Mouse (Mus musculus) left cerebral cortex, adult 11 months (tissue): ENCODE measurements around the gene Rps21.

Experiments used
- DNase-seq: peaks from one replicate; pipeline ENCODE4 v3.0.0; 2022; ENCODE audit warnings: low spot score

Gene Rps21

DNA sequence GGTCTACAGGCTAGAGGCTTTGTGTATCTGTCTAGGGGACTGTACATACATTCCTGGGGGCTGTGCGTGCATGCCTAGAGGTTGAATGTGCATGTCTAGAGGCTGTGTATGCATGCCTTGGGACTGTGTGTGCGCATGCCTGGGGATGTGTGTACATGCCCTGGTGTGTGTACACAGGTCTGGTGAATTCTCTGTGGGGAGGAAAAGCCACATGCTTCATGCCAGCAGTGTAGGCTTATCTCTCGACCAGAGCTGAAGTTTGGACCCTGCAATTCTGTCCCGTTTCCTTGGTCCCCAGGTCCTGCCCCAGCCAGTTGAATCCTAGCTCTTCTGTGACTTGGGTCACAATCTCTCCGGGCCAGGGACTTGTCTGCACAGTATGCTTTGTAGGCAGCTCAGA, 34.4 kb downstream of the Rps21 start:
- DNase-seq = no peak

- DNase-seq = no peak
Measured at GRCm38 (mm10) chr2:180292026-180292425, 34.8 kb downstream of the Rps21 start.

GRCm38 (mm10) chr2:180292906-180293305, 35.7 kb downstream of the Rps21 start:
- no peak for DNase-seq

DNA sequence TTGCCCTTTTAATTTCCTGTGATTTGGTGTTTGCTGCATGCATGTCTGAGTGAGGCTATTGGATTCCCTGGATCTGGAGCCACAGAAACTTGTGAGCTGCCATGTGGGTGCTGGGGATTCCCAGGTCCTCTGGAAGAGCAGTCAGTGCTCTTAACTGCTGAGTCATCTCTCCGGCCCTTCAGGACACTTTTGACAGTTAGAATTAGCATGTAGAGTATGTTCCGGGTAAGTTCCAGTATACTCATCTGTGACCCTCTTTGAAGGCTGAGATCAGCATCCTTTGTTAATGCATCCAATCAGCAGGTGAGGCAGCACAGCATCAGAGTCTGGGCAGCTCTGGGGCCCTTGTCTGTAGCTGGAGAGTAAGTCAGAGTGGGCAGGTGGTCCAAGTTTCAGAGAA, 43.1 kb downstream of the Rps21 start:
- DNase-seq = no peak

GRCm38 (mm10) chr2:180300771-180301170, 43.6 kb downstream of the Rps21 start:
- DNase-seq = no peak

GRCm38 (mm10) chr2:180302201-180302600, 45.0 kb downstream of the Rps21 start:
- DNase-seq = no peak

DNA sequence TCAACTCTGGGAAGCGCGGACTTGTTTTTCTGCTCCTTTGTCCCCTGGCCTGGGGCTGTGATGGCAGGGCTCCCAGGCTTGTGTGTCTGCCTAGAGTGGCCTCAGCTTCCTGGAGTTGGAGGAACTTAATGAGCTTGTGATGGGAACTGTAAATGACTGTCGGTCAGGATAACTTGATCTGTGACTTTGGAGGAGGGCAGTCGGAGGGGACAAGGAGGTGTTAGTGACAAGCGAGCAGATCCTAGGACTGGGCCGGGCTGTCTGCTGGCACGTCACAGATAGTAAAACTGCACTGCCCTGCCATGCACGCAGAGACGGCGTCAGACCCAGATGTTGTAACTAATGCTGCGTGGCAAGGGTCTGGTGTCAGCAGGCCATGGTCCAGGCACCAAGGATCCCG, 46.3 kb downstream of the Rps21 start:
- DNase-seq = no peak

- DNase-seq = no peak
Measured at GRCm38 (mm10) chr2:180304554-180304953, 47.4 kb downstream of the Rps21 start.

GRCm38 (mm10) chr2:180305490-180305889, 48.3 kb downstream of the Rps21 start:
- DNase-seq = no peak

GRCm38 (mm10) chr2:180306009-180306408, 48.8 kb downstream of the Rps21 start:
- DNase-seq = no peak

DNA sequence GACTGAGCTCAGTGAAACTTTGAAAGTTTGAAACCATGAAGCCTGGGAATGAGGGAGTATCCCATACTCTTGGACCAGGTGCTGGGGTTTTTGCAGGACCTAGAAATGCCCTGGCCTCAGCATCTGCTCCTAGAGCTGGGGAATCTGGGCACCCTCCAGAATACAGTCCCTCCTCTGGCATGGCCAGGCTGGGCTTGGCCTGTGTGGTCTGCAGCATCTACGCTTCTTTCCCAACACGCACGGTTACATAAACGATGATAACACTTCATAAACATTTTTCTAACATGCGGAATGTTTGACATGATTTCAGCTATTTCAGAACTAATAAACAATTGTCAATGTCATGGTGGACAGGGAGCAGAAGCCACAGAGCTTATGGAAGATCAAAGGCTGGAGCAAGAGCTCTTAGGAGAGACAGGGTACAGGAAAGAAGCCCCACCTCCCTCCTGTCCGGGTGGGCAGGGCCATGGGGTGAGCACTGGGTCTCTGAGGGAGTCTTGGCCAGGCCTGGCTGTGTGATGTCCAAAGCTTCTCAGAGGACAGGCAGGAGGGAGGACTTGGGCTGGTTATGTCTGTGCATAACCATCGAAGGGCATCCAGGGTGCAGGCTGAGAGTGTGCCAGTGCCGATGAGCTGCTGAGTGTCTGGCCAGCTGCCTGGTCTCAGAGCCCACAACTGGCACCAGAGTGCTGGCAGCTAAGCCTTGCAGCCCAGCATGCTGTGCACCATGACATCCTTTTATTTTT, 49.4 kb downstream of the Rps21 start:
- no peak for DNase-seq

DNA sequence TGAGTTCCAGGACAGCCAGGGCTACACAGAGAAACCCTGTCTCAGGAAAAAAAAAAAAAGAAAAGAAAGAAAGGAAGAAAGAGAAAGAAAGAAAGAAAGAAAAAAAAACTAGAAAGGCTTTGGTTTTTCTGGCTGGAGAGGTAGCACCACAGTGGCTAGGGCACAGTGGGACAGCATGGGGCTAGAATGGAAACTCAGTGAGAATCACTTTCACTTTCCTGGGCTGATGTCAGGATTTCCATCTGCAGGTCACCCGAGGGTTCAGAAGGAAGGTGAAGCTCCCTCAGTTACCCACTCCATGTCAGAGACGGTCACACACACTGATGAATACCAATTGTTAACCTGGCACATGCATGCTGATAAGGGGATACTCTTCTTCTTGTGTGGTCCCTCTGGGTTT, 50.5 kb downstream of the Rps21 start:
- DNase-seq = no peak
